Mouse (Mus musculus): ENCODE measurements around the gene Grwd1. TPM values are rescaled to one million over a fixed set of nuclear protein-coding genes. Genes with fewer than 3 reads are reported as not detected.
A peak's percentile ranks its signal among the peaks of the same experiment; 100 is the strongest.

Grwd1 gene
- polyA plus RNA-seq, 1 experiment = 15.2 TPM

DNA sequence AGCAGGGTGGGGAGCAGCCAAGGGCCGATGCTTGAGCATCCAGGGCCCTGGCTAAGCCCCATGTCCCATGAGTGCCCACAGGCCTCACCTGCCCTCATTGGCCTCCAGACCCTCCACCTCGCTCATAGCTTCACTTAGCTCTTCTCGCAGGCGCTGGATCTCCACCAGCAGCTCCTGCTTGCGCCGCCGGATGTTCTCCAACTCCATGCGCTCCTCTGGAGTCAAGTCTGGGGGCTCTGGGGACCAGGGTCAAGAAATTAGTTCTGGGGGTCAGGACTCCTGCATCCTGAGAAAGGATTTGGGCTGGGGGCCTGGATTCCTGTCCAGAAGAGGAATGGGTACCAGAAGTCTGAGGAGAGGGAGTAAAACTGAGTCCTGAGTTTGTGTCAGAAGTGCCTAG lies 17.8 kb downstream of the Grwd1 start:
- peaks cover 43% of the 10 kb centered on the region for H3K36me3 ChIP-seq (ENCODE audit: control insufficient read depth, insufficient read depth, low read length)
- TF ChIP-seq POLR2A (IDR thresholded peaks at IDR 0.05; ENCODE audit: low read depth, low read length) = no peak
- TF ChIP-seq CTCF (IDR thresholded peaks at IDR 0.05; ENCODE audit: extremely low read depth, insufficient read depth, insufficient read length, insufficient replicate concordance) = no peak
- DNase-seq (ENCODE audit: low read depth in 1 of 2, low spot score in 2 of 2) = no peak
- H3K27ac ChIP-seq (ENCODE audit: insufficient read depth, low read length) = no peak overlapping the region
- no peak overlapping the region for H3K4me3 ChIP-seq (ENCODE audit: extremely low read depth, insufficient read depth, insufficient read length)
- WGBS = 94% methylated on average over 8 of the region's 8 CpGs
- H3K4me1 ChIP-seq (ENCODE audit: control insufficient read depth, insufficient read depth, insufficient read length) = peaks cover 4% of the 10 kb centered on the region; the same call in 1 of the 2 replicates
- H3K27me3 ChIP-seq (ENCODE audit: control insufficient read depth, insufficient read depth, low read length) = no peaks in the 10 kb centered on the region

DNA sequence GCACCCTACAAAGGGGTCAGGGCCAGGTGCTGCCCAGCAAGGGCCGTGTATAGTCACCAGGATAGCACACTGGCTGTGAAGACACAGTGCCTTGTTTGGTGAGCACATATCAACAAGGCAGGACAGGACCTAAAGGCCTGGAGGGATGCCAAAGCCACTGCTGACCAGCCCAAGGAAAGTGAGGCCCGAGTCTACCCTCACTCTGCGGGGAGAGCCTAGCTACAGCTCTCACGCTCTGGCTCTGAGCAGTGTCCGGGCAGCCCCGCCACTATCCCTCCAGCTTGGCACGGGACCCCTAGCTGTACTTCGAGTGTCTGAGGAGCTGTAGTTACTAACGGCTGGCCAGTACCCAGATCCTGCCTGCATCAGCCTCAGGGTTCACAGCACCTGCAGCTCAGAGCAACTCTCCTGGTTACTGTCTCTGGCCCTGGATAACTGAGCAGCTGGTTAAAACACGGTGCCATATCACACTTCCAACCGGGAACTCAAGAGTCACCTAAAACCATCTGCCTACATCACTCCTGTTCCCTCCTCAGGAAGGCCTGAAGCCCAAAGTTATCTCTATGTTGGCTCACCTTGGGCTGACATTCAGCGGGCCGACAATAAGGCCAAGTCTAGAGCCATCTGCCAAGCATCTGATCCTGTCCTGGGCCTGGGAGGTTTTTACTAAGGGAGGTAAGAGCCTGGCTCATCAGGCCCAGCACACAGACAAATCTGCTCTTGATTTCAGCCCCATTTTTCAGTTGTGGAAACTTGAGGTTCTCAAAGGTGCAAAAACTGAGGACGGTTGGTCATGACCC lies 21.3 kb downstream of the Grwd1 start:
- WGBS = 85% methylated on average over 14 of the region's 14 CpGs
- H3K27ac ChIP-seq (ENCODE audit: insufficient read depth, low read length) = no peak overlapping the region
- 0 out of 2 replicates have a peak, but pooled peaks cover 2% of the 10 kb centered on the region for H3K4me1 ChIP-seq (ENCODE audit: control insufficient read depth, insufficient read depth, insufficient read length)
- H3K27me3 ChIP-seq (ENCODE audit: control insufficient read depth, insufficient read depth, low read length) = no peaks in the 10 kb centered on the region
- no peak overlapping the region for H3K4me3 ChIP-seq (ENCODE audit: extremely low read depth, insufficient read depth, insufficient read length)
- no peak for DNase-seq (ENCODE audit: low read depth in 1 of 2, low spot score in 2 of 2)
- peaks cover 51% of the 10 kb centered on the region for H3K36me3 ChIP-seq (ENCODE audit: control insufficient read depth, insufficient read depth, low read length)
- no peak for TF ChIP-seq POLR2A (IDR thresholded peaks at IDR 0.05; ENCODE audit: low read depth, low read length)
- no peak for TF ChIP-seq CTCF (IDR thresholded peaks at IDR 0.05; ENCODE audit: extremely low read depth, insufficient read depth, insufficient read length, insufficient replicate concordance)

- H3K4me3 ChIP-seq (ENCODE audit: extremely low read depth, insufficient read depth, insufficient read length) = no peak overlapping the region
- WGBS = 86% methylated on average over 11 of the region's 11 CpGs
- H3K27me3 ChIP-seq (ENCODE audit: control insufficient read depth, insufficient read depth, low read length) = no peaks in the 10 kb centered on the region
- TF ChIP-seq POLR2A (IDR thresholded peaks at IDR 0.05; ENCODE audit: low read depth, low read length) = no peak
- no peak for TF ChIP-seq CTCF (IDR thresholded peaks at IDR 0.05; ENCODE audit: extremely low read depth, insufficient read depth, insufficient read length, insufficient replicate concordance)
- H3K4me1 ChIP-seq (ENCODE audit: control insufficient read depth, insufficient read depth, insufficient read length) = 0 out of 2 replicates have a peak, but pooled peaks cover 2% of the 10 kb centered on the region
- H3K36me3 ChIP-seq (ENCODE audit: control insufficient read depth, insufficient read depth, low read length) = peaks cover 51% of the 10 kb centered on the region
- H3K27ac ChIP-seq (ENCODE audit: insufficient read depth, low read length) = no peak overlapping the region
- DNase-seq (ENCODE audit: low read depth in 1 of 2, low spot score in 2 of 2) = no peak
Measured at GRCm38 (mm10) chr7:45808471-45808870, 22.3 kb downstream of the Grwd1 start.

DNA sequence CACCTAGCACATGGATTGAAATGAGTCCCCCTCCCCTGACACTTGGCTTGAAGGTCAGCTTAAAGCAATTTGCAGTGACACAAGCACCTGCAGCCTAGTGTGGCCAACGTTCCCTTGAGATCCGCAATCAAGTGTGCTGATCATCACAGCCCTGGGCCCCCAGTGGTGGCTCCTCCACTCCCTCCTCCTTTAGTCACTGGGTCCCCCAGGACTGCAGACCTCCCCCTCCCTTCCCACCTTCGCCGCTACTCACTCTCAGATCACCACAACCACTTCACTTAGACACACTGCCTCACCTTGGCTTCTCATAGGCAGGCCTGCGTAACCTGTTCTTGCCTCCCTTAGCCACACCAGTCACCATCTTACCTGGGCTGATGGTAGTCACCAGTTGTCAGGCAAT lies 24.8 kb downstream of the Grwd1 start:
- Histone ChIP-seq H3K4me1 (ENCODE audit: control insufficient read depth, insufficient read depth, insufficient read length) (no peaks in the 10 kb centered on the region), H3K4me3 (ENCODE audit: extremely low read depth, insufficient read depth, insufficient read length) (no peak overlapping the region), H3K27me3 (ENCODE audit: control insufficient read depth, insufficient read depth, low read length) (no peaks in the 10 kb centered on the region), H3K27ac (ENCODE audit: insufficient read depth, low read length) (no peak overlapping the region), H3K36me3 (ENCODE audit: control insufficient read depth, insufficient read depth, low read length) (peaks cover 38% of the 10 kb centered on the region)
- TF ChIP-seq CTCF (IDR thresholded peaks at IDR 0.05; ENCODE audit: extremely low read depth, insufficient read depth, insufficient read length, insufficient replicate concordance) (no peak), POLR2A (IDR thresholded peaks at IDR 0.05; ENCODE audit: low read depth, low read length) (no peak)
- WGBS = 84% methylated on average over 5 of the region's 5 CpGs
- no peak for DNase-seq (ENCODE audit: low read depth in 1 of 2, low spot score in 2 of 2)

- H3K4me1 ChIP-seq (ENCODE audit: control insufficient read depth, insufficient read depth, insufficient read length) = peaks cover 15% of the 10 kb centered on the region
- 81% methylated on average over 6 of the region's 6 CpGs for WGBS
- DNase-seq (ENCODE audit: low read depth in 1 of 2, low spot score in 2 of 2) = no peak
- no peak overlapping the region for H3K27ac ChIP-seq (ENCODE audit: insufficient read depth, low read length)
- no peak for TF ChIP-seq POLR2A (IDR thresholded peaks at IDR 0.05; ENCODE audit: low read depth, low read length)
- H3K4me3 ChIP-seq (ENCODE audit: extremely low read depth, insufficient read depth, insufficient read length) = no peak overlapping the region
- H3K36me3 ChIP-seq (ENCODE audit: control insufficient read depth, insufficient read depth, low read length) = peaks cover 5% of the 10 kb centered on the region
- H3K27me3 ChIP-seq (ENCODE audit: control insufficient read depth, insufficient read depth, low read length) = peaks cover 11% of the 10 kb centered on the region
Measured at GRCm38 (mm10) chr7:45802551-45802950, 28.2 kb downstream of the Grwd1 start.

GRCm38 (mm10) chr7:45801348-45801747 lies 29.4 kb downstream of the Grwd1 start:
- Histone ChIP-seq H3K27ac (ENCODE audit: insufficient read depth, low read length) (no peak overlapping the region), H3K36me3 (ENCODE audit: control insufficient read depth, insufficient read depth, low read length) (no peaks in the 10 kb centered on the region), H3K4me1 (ENCODE audit: control insufficient read depth, insufficient read depth, insufficient read length) (peaks cover 15% of the 10 kb centered on the region), H3K27me3 (ENCODE audit: control insufficient read depth, insufficient read depth, low read length) (peaks cover 13% of the 10 kb centered on the region), H3K4me3 (ENCODE audit: extremely low read depth, insufficient read depth, insufficient read length) (peak overlapping the region; percentile 55)
- under 1% methylated on average over 12 of the region's 12 CpGs for WGBS
- no peak for TF ChIP-seq POLR2A (IDR thresholded peaks at IDR 0.05; ENCODE audit: low read depth, low read length)
- peak; percentile 100 for TF ChIP-seq CTCF (IDR thresholded peaks at IDR 0.05; ENCODE audit: extremely low read depth, insufficient read depth, insufficient read length, insufficient replicate concordance)
- peak; percentile 86 to 91 for DNase-seq (ENCODE audit: low read depth in 1 of 2, low spot score in 2 of 2)

DNA sequence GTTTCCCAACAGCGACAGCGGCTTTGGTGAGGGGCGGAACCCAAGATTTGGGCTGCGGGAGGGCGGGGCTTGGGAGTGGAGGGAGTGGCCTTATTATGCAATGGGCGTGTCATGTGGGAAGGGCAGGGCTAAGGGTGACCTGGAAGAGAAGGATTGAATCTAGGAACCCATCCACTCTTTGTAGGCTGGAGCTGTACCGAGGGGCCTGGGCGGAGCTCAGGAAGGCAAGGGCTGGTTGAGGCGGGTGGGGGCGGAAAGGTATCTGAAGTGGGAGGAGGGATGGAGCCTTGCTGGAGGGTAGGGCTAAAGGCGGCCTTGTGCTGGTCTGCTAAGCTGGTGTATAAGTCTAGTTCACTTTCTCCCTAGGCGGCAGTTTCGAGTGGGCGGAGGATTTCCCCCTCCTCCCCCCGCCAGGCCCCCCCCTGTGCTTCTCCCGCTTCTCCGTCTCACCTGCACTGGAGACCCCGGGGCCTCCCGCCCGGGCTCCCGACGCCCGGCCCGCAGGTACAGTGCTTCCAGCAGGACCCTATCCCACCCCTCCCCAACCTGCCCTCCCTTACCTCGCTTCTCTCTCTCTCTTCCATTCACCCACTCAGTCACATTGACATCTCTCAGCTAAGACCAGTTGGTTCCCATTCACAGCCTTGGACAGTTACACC lies 30.1 kb downstream of the Grwd1 start:
- Histone ChIP-seq H3K36me3 (ENCODE audit: control insufficient read depth, insufficient read depth, low read length) (no peaks in the 10 kb centered on the region), H3K4me1 (ENCODE audit: control insufficient read depth, insufficient read depth, insufficient read length) (peaks cover 15% of the 10 kb centered on the region), H3K27ac (ENCODE audit: insufficient read depth, low read length) (peak overlapping the region; percentile 24), H3K27me3 (ENCODE audit: control insufficient read depth, insufficient read depth, low read length) (peaks cover 13% of the 10 kb centered on the region), H3K4me3 (ENCODE audit: extremely low read depth, insufficient read depth, insufficient read length) (peak overlapping the region; percentile 55)
- WGBS = 2% methylated on average over 18 of the region's 25 CpGs
- TF ChIP-seq POLR2A (IDR thresholded peaks at IDR 0.05; ENCODE audit: low read depth, low read length) (no peak), CTCF (IDR thresholded peaks at IDR 0.05; ENCODE audit: extremely low read depth, insufficient read depth, insufficient read length, insufficient replicate concordance) (no peak)
- peak; percentile 35 to 46 for DNase-seq (ENCODE audit: low read depth in 1 of 2, low spot score in 2 of 2)
